Comparison of ENCODE assay signal across 22 mouse cellular contexts in genomic region chr7:142792650-142793275, GRCm38 (mm10). TPM values are rescaled to one million over a fixed set of nuclear protein-coding genes. Genes with fewer than 3 reads are reported as not detected.
A peak's percentile ranks its signal among the peaks of the same experiment; 100 is the strongest.
DNase-seq lines count a peak whose midpoint lies in the region; ATAC-seq and TF ChIP-seq lines count a peak whose summit lies in the region.
"Had no signal": no experiment of that assay in that cellular context is flagged by ENCODE, and none has a peak within 500 bp of the region (broad histone marks: within the 10 kb centered on the region; RNA-seq: fewer than 3 reads in every experiment).

No protein-coding gene starts in this region.

- no peak for TF ChIP-seq POLR2A in brain, embryonic 14.5 days (IDR thresholded peaks at IDR 0.05; ENCODE audit: borderline replicate concordance, extremely low read depth, insufficient read depth, insufficient read length, poor library complexity, severe bottlenecking)

- 63% methylated on average over 1 of the region's 1 CpGs for WGBS in kidney, embryonic 14.5 days
- WGBS in midbrain, embryonic 13.5 days: 25% methylated on average over 1 of the region's 1 CpGs

- H3K4me1 ChIP-seq in kidney, embryonic 14.5 days (ENCODE audit: control insufficient read depth, insufficient read depth, low read length): peaks cover 11% of the 10 kb centered on the region
- peaks cover 8% of the 10 kb centered on the region for H3K4me1 ChIP-seq in midbrain, embryonic 13.5 days (replicated peaks)
- H3K4me1 ChIP-seq: heart, embryonic 10.5 days; intestine, embryonic 15.5 days; limb, embryonic 10.5 days; liver, embryonic 13.5 days had no signal

- no peak for TF ChIP-seq CTCF in brain, embryonic 14.5 days (IDR thresholded peaks at IDR 0.05; ENCODE audit: borderline replicate concordance, extremely low read depth, insufficient read depth, insufficient read length)
- TF ChIP-seq CTCF in gastrocnemius, adult 2 months (IDR thresholded peaks at IDR 0.05): no peak

- no peak for DNase-seq in kidney, adult 8-10 months
- peak; percentile 27 for DNase-seq in brain, embryonic 14.5 days (ENCODE audit: low read depth)
- peak; percentile 27 for DNase-seq in embryo, embryonic 11 days
- DNase-seq in gastrocnemius, adult 2 months: no peak
- DNase-seq in cerebellum, adult 18-20 months: no peak
- DNase-seq: adrenal gland, postnatal 14 days; cerebellum, adult 9-11 months; gastrocnemius, postnatal 25 days; liver, embryonic 13.5 days had no signal

- intact Hi-C loops in gastrocnemius, adult 2 months (cut with DNase I): no loop called here

- H3K36me3 ChIP-seq in kidney, embryonic 14.5 days (ENCODE audit: control insufficient read depth, insufficient read depth, low read length): no peaks in the 10 kb centered on the region
- no peaks in the 10 kb centered on the region for H3K36me3 ChIP-seq in midbrain, embryonic 13.5 days
- H3K36me3 ChIP-seq: embryonic facial prominence, embryonic 15.5 days; heart, embryonic 10.5 days; intestine, embryonic 15.5 days; limb, embryonic 10.5 days; liver, embryonic 13.5 days had no signal

- ATAC-seq in kidney, embryonic 14.5 days (ENCODE audit: low FRiP score, low TSS enrichment): no peak; the same call in 1 of the 2 replicates
- 0 out of 2 replicates have a peak, but pooled peaks have one; percentile 20 for ATAC-seq in midbrain, embryonic 13.5 days
- ATAC-seq: CD4-positive, CD25-positive, alpha-beta regulatory T cell, adult 4 months; intestine, embryonic 15.5 days; lung, postnatal 0 days had no signal

- peak overlapping the region; percentile 37; the same call in 1 of the 2 replicates for H3K27ac ChIP-seq in kidney, embryonic 14.5 days (ENCODE audit: low read depth, low read length)
- peak overlapping the region; percentile 30; the same call in 1 of the 2 replicates for H3K27ac ChIP-seq in midbrain, embryonic 13.5 days
- no peak overlapping the region for H3K27ac ChIP-seq in gastrocnemius, adult 2 months
- H3K27ac ChIP-seq: embryonic facial prominence, embryonic 15.5 days; heart, embryonic 10.5 days; intestine, embryonic 15.5 days; limb, embryonic 10.5 days; liver, embryonic 13.5 days had no signal

- no peak overlapping the region for H3K9ac ChIP-seq in kidney, embryonic 14.5 days (ENCODE audit: low read depth, low read length)
- H3K9ac ChIP-seq in midbrain, embryonic 13.5 days (replicated peaks): no peak overlapping the region
- H3K9ac ChIP-seq: embryonic facial prominence, embryonic 15.5 days; intestine, embryonic 15.5 days; liver, embryonic 13.5 days had no signal

- no peaks in the 10 kb centered on the region for H3K27me3 ChIP-seq in kidney, embryonic 14.5 days (ENCODE audit: control insufficient read depth, insufficient read depth, low read length)
- H3K27me3 ChIP-seq in midbrain, embryonic 13.5 days: no peaks in the 10 kb centered on the region
- H3K27me3 ChIP-seq: embryonic facial prominence, embryonic 15.5 days; intestine, embryonic 15.5 days; liver, embryonic 13.5 days had no signal

- H3K4me3 ChIP-seq in kidney, embryonic 14.5 days (ENCODE audit: low read length): no peak overlapping the region
- H3K4me3 ChIP-seq in midbrain, embryonic 13.5 days (replicated peaks): no peak overlapping the region
- H3K4me3 ChIP-seq in gastrocnemius, adult 2 months: no peak overlapping the region
- H3K4me3 ChIP-seq: embryonic facial prominence, embryonic 15.5 days; heart, embryonic 10.5 days; intestine, embryonic 15.5 days; limb, embryonic 10.5 days; liver, embryonic 13.5 days had no signal

- no peak overlapping the region for H3K4me2 ChIP-seq in kidney, embryonic 14.5 days (replicated peaks; ENCODE audit: low read depth, low read length)
- no peak overlapping the region for H3K4me2 ChIP-seq in midbrain, embryonic 13.5 days (replicated peaks)
- H3K4me2 ChIP-seq: embryonic facial prominence, embryonic 15.5 days; intestine, embryonic 15.5 days; liver, embryonic 13.5 days had no signal

- H3K9me3 ChIP-seq in kidney, embryonic 14.5 days (ENCODE audit: control insufficient read depth, low read length): no peaks in the 10 kb centered on the region
- no peaks in the 10 kb centered on the region for H3K9me3 ChIP-seq in midbrain, embryonic 13.5 days
- H3K9me3 ChIP-seq: embryonic facial prominence, embryonic 15.5 days; heart, embryonic 10.5 days; intestine, embryonic 15.5 days; limb, embryonic 10.5 days; liver, embryonic 13.5 days had no signal

RNA-seq across cellular contexts. Expression of gene Ins2, which starts 49.6 kb away (rescaled TPM):
- polyA plus RNA-seq in kidney, embryonic 14.5 days (2014; fragmentation: Nextera tagmentation; extraction: Ambion mirVana): 0.81 TPM in 1 of 2 replicates, not detected in the other
- polyA plus RNA-seq in brain, embryonic 14.5 days (2012; rRNA removed): 0.44 and 1.1 TPM in 2 replicates
- not detected in 2 replicates for polyA plus RNA-seq in midbrain, embryonic 13.5 days (2015; fragmentation: Nextera tagmentation; extraction: Ambion mirVana)
- not detected for total RNA-seq in gastrocnemius, adult 2 months (2021)
- total RNA-seq: adrenal gland, postnatal 14 days; gastrocnemius, postnatal 25 days; heart, postnatal 25 days; megakaryocyte, adult 5-6 weeks; MEL had no signal
- polyA plus RNA-seq: CD4-positive, CD25-positive, alpha-beta regulatory T cell, adult 4 months; embryonic facial prominence, embryonic 15.5 days; frontal cortex, adult 2 months; heart, embryonic 10.5 days; large intestine, adult 2 months; limb, embryonic 10.5 days; liver, embryonic 13.5 days; lung, postnatal 0 days had no signal

Comparison
In these comparisons a context has a peak if more than half of its experiments do, and no peak if none do; other contexts are left out.
1. DNase-seq: peak in brain, embryonic 14.5 days (single experiment) and embryo, embryonic 11 days (single experiment); none in kidney, adult 8-10 months (0 of 2), gastrocnemius, adult 2 months (single experiment) and cerebellum, adult 18-20 months (0 of 2).